Mouse (Mus musculus) central nervous system, embryonic 18 days (tissue): ENCODE measurements around the gene Jun. TPM values are rescaled to one million over a fixed set of nuclear protein-coding genes. Genes with fewer than 3 reads are reported as not detected.

Experiments
- polyA plus RNA-seq: library from polyadenylated mRNA; depleted of rRNA; stranded (reverse); fragments of >200 nt; gene quantifications from 2 replicates; pipeline ENCODE4 v1.2.3, GENCODE M21; 2012; rRNA removed

Gene Jun
- 29.5 and 32.3 TPM in 2 replicates for polyA plus RNA-seq

GRCm38 (mm10) chr4:95052025-95052899, at the start of gene Jun:
Jun (minus strand) TSS chr4:95052222.

Other genes with a start within 250 kb of the Jun start
- gene Eqtn, start 123.4 kb downstream of the Jun start, polyA plus RNA-seq: 0.88 and 1.0 TPM in 2 replicates
- 19.3 and 20.3 TPM in 2 replicates for gene Mysm1, start 73.1 kb downstream of the Jun start, polyA plus RNA-seq